Mouse (Mus musculus) spleen, adult 12 weeks (tissue): ENCODE data around the gene Tm4sf5.
"Not testable (repeated sequence)": the region's sequence is repeated elsewhere in the genome, so short reads cannot be mapped to it uniquely, and the experiment has no call there.

Experiments
- DNase-seq: peaks from one replicate; pipeline ENCODE4 v3.0.0; 2022; ENCODE audit warnings: low spot score

Gene Tm4sf5

DNA sequence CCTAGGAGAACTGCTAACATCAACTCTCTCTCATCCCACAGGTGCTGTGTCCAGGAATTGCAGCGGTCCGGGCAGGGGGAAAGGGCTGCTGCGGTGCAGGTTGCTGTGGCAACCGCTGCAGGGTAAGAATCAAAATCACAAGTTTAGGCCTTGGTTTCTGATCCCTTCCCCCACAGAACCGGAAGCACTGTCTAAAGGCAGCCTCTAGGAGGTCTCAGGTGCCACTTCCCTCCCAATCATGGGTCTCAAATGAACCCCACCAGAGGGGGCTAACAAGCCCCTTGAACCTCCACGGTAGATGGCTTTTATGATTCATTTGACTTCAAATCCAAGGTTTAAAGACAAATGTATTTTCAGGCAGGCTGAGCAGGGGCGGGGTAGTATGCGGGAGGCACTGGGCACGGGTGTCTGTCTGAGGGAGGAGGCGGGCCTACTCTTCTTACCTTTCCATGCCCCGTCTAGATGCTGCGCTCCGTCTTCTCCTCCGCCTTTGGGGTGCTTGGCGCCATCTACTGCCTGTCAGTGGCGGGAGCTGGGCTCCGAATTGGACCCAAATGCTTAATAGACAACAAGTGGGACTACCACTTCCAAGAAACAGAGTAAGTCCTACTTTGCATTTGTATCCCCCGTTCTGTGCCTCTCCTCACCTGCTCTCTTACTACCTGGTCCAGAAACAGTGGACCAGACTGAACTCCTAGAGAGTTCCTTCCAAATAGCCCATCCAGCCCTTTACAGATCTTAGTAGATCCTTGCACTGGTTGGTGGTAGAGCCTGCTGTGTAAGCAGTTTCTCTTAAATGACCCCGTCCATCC, 4.9 kb downstream of the Tm4sf5 start:
- peak; percentile 34 for DNase-seq

DNA sequence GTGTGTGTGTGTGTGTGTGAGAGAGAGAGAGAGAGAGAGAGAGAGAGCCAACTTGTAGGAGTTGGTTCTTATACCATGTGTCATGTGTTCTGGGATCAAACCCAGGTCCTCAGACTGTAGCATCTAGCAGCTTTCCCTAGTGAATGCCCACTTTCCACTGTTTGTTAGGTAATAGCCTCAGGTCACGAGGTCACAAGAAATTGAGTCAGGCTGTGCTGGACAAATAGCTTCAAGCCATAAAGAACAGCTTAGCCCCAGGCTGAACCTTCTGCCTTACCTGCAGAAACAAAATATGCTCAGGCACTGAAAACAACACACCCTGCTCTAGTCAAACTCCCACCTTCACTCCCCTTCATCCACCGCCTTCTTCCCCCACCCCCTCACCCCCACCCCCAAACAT, 6.2 kb downstream of the Tm4sf5 start:
- no peak for DNase-seq

DNA sequence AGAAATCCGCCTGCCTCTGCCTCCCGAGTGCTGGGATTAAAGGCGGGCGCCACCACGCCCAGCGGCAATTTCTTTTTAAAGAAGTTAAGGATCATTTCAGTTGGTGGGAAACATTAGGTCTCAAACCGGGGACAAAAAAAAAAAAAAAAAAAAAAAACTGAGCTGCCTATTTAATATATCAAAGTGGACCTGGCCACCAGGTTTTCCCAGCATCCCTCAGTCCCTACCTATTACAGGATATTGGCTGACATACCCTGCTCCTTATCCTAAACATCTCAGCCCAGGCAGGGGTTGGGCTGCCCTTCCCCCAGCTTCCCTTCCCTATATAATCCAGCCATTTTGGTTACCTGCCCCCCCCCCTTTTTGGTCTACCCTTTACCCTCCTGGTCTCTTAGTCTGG, 6.8 kb downstream of the Tm4sf5 start:
- no peak for DNase-seq

DNA sequence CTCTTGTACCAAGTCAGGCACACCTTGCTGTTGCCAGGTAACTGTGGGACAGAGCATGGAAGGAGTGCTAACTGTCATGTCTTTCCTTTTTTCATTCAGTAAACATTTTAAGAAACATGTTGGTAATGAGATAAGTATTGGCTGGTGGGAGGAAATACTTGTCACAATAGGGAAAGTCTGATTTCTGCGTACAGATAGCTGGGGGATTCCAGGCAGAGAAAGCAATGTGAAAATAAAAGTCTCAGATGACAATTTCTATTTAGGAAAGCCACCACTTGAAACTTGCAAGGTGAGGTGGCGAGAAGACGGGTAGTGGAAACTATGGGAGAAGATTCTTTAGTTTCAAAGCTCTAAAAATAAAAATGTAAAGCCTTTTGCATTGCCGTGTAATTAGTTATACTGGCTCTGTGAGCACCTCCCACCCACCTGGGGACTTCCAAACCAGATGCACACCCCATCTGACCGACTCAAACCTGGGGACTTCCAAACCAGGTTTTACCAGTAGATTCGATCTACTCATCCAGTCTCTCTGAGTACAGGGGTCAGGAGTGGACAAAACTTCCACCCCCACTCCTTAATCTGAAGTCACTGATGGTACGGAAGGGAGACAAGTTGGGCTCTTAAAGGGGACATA, 7.8 kb downstream of the Tm4sf5 start:
- DNase-seq = no peak

DNA sequence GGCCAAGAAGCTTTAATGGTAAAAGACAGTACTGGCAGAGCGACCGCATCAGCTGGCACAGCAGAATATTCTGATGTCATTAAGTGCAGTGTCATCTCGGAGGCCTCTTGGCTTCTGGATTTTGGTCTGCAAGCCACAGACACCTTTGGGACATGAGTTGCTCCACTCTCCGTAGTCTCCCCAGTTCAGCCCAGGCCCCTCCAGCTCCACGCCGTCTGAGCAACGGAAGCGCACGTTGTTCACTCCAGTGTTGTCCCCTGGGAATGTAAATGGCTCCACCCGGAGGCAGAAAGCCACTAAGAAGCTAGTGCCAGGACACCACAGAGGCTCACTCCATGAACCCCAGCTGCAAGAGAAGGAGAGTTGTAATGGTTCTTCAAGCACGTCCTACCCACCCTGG, 8.5 kb downstream of the Tm4sf5 start:
- DNase-seq = no peak

DNA sequence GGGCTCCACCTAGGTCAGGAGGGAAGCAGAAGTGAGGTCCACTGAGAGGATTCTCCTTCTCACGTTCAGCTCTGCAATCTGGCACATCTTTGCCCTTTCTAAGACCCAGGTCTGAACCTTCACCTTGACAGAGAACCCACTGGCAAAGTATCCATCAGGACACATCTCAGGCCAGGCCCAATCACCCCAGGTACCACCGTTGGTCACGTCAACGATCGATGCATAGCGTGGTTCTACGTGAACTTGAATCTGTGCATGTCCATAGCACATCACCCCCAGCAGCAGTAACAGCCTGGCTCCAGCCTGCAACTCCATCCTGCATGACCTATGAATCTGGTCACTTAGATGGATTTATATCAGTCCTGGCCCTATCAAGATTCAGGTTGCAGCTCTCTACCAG, 9.2 kb downstream of the Tm4sf5 start, which contains the start of gene Vmo1:
Vmo1 (minus strand) TSS at position 329 of the 400 bp plus-strand sequence.
- no peak for DNase-seq

DNA sequence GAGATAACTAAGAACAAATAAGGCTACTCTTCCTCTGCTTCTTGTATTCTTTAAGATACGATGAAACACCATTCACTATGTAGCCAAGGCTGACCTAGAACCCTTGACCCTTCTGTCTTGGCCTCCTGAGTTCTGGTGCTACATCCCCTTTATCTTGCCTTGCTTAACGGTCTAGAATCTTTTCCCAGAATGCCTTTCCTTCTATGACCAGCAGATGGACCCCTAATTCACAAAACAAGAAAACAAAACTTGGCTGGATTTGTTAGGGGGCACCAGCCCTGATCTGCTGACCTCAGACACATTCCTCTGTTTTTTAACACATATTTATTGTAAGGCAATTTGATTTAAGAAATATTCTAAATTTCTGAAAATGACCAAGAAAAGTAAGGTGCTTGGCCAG, 11.3 kb downstream of the Tm4sf5 start:
- no peak for DNase-seq

DNA sequence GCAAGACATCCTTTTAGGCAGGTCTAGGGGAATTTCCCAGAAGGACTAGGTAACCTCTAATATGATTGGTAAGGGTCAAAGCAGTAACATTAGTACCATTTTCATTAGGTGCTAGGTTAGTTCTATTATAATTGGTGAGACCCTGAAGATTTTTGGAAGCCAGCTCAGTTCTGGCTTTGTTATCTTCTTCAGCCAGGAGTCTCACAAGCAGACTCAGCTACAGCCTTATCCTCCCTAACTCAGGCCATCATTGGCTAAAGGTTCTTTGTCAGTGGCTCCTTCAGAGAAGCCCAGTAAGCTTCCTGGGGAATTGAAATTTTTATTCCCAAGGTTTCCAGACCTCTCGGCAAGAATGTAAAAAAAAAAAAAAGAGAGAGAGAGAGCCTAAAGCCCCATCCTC, 13.4 kb downstream of the Tm4sf5 start:
- DNase-seq = no peak

DNA sequence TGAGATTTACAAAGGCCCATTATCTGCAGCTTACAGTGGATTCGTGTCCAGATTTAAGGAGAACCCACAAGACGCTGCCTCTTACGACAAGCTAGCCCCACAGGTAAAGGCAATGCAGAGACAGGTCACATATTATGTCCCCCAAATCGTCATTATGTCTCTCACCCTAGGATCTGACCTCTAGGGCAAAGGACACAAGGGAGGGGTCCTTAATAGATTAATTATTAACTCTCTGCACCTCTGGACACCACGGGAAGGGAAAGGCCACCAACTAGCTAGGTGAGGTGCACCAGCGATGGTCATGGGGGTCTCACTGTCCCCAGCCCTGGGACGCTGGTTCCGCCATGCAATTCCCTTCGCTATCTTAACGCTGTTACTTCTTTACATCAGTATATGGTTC, 13.9 kb downstream of the Tm4sf5 start, which contains the start of gene Gltpd2:
Gltpd2 (plus strand) TSS at position 274 of the 400 bp plus-strand sequence.
- DNase-seq = no peak

DNA sequence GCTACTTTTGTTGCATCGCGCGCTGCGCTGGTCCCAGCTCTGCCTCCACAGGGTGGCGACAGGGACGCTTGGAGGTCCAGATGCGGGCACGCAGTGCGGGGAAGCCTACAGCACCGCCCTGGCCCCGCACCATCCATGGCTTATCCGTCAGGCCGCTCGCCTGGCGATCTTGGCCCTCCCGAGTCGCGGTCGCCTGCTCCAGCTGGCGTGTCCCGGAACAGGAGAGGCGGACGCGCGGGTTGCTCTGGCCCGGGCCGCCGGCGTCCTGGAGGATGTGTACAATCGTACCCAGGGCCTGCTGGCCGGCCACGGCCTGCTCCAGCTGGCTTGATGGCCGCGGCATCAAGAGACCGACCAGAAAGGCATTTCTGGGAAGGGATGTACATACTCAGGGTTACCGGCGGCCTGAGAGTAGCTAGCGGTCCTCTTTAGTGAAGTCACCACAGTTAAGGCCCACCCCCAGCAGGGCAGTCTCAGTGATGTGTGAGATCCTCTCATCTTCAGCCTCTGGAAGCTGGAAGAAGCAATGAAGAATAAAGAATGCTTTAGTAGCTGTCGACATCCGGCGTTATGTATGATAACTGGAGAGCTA, 15.2 kb downstream of the Tm4sf5 start:
- DNase-seq = no peak

DNA sequence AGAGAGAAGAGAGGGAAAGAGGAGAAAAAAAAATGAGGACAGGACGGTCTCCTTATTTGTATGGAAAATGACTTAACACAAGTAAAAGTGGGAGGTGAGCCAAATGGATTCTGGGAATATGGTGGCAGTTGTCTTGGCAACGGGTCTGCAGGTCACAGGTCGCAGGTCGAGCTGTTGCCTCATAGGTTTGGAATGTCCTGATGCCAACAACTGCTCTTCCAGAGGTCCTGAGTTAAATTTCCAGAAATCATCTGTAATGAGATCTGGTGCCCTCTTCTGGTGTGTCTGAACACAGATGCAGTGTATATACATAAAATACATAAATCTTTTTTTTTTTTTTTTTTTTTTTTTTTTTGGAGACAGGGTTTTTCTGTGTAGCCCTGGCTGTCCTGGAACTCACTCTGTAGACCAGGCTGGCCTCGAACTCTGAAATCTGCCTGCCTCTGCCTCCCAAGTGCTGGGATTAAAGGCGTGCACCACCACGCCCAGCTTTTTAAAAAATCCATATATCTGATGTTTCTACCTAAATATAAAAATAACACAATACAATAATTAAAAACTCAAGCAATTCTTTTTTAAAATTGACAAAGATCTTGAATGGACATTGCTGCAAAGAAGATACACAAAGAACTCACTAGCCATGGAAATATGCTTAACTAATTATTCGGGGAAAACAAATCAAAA, 18.4 kb downstream of the Tm4sf5 start:
- not testable (repeated sequence) for DNase-seq

DNA sequence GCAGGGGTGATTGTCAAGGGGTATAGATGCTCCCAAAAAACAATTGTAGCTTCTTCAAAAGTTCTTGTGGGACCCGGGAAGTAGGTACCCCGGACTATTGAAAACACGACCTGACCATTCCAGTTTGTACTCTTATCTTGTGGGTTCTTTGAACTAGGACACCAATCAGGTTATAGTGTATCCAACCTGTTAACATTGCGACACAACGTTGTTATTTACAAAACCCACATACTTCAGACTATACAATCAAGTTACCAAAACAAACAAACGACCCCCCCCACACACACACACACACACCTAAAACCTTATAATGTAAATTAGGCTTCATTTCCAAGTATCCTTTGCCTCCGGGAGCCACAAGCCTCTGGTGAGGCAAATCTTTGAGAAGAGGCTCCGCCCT, 19.7 kb downstream of the Tm4sf5 start:
- no peak for DNase-seq

DNA sequence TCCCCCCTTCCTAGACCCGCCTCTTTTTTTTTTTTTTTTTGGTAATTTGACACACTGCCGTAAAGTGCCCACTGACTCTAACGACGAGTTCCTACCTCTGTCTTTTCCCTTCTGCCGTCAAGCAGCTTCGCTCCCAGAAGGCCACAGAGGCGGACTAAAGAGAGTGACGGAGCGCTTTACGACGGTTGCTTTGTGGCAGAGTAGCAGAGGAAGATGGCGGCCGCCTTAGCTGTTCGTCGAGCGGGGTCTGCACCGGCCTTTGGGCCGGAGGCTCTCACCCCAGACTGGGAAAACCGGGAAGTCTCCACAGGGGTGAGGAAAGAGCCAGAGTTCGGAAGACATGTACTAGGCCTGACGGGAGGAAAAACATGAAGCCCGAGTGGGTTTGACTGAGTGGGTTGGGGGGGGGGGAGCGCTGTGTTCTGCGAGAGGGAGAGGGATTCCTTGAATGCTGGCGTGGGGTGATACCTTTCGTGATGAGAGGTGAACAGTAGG, 20.2 kb downstream of the Tm4sf5 start, which contains the start of gene Psmb6:
Psmb6 (plus strand) TSS at position 184 of the 495 bp plus-strand sequence.
- peak; percentile 79 for DNase-seq

DNA sequence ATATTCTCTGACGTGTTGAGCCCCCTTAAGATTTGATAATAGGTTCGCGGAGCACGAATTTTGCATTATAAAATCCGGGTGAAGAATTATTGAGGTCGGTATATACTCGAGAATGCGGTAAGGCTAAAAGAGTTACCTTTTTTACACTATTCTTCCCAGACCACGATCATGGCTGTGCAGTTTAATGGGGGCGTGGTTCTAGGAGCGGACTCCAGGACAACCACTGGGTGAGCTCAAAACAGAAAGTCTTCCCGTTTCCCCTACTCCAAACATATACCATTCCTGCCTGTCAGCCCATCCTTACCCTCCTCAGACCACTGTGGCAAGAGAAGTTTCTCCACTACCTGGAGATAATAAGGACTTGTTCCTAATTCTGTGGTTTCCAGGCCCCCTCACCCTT, 20.7 kb downstream of the Tm4sf5 start:
- DNase-seq = no peak

DNA sequence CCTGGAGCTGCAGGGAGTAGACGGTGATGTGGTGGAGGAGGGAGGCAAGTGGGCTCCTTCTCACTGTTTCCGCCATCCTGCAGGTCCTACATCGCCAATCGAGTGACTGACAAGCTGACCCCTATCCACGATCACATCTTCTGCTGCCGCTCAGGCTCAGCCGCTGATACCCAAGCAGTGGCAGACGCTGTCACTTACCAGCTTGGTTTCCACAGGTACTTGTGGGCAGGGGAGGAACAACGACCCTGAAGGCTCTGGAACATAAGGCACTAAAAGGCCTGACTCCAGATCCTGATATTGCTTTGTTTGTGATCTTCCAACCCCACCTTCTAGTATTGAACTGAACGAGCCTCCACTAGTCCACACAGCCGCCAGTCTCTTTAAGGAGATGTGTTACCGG, 21.2 kb downstream of the Tm4sf5 start:
- DNase-seq = no peak

DNA sequence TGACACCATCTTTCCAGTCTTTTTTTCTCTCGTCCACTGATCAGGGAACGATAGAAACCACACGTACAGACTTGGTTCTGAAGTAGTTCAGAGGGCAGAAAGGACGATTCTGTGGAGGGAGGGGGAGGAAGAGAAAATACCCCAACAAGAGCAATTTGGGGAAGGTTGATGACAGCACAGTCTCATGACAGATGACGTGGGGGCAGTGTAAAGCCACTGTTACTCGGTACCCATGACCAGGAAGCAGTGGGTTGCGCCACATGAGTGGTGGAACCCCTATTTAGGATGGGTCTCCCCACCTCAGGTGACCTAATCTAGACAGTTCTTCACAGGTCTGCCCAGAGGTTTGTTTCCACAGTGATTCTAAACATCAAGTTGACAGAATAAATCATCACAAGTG, 23.6 kb downstream of the Tm4sf5 start:
- DNase-seq = no peak

DNA sequence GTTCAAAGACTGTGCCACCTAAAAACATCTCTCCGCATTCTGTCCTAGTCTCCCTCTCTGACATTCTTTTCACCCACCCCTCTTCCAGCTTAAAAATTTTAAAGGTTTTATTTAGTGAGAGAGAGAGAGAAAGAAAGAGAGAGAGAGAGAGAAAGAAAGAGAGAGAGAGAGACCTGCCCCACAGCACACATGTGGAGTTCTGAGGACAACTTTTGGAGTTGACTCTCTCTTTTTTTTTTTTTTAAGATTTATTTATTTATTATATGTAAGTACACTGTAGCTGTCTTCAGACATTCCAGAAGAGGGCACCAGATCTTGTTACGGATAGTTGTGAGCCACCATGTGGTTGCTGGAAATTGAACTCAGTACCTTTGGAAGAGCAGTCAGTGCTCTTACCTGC, 26.0 kb downstream of the Tm4sf5 start:
- DNase-seq = not testable (repeated sequence)

DNA sequence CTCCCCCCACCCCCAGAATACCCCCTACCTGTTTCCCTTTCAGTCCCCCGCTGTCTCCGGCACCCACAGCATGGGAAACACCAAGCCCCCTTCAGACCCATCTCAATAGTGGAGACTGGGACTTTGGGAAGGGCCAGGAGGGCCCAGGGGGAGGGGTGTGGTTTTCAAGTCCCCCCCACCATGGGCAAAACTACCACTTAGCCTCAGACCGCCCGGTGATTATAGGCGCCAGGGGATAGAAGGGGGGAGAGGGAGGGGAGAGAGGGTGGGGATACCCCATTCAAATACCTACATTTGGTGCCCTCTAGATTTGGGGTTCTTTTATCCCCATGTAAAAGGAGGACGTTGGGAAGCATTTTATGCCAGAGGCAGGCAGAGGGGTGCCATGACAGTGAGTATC, 27.8 kb downstream of the Tm4sf5 start, which contains the start of gene Gm40193:
Gm40193 (minus strand) TSS at position 101 of the 400 bp plus-strand sequence.
- DNase-seq = no peak

DNA sequence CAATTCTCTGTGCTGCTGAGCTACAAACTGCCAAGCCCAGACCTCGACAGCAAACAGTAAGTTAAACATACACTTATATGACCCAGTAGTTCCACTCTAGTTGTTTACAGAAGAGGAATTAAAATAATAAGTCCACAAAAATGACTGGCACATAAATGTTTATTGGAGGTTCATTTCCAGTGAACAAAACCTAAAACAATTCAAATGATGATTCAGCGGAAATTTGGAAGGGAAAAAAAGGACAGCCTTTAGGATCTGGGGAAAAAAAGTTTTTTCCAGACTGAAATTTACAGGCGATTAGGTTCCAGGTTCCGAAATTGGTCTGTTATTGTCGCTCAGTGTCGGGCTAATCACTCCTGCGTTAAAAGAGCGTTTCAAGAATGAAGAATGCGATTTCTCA, 34.4 kb downstream of the Tm4sf5 start:
- DNase-seq = no peak

DNA sequence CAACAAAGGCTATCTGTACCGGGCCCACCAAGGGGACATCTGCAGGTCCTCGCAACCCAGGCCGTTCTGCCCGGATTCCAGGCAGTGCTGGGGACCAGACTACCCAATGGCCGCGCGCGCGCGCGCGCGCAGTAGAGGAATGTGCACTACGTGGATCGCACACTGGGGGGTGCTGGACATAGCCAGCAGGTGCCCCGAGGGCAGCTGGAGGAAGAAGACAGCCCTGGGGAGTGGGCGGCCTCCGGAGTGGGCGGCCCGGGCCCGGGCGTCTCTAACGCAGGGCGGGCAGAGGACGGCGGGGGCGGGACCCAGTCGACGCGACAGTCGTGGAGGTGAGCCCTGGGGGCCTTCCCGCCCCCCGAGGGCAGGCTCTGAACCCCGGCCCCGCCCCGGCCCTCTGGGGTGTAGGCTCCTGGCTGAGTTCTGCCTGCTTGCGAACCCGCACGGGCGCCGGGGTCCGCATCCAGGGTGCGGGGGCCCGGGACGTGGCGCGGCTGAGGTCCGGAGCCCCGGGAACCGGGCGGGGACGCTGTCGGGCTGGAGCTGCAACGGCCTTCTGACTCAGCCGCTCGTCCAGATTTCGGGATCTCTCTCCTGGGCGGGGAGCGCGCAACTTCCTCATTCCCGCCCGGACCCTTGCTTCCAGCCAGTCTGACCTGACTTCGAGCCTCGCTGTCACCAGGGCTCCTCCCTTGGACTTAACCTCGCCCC, 35.0 kb downstream of the Tm4sf5 start, which contains the start of gene Pld2:
Pld2 (plus strand) TSS at position 188 of the 711 bp plus-strand sequence.
- peak; percentile 53 for DNase-seq

DNA sequence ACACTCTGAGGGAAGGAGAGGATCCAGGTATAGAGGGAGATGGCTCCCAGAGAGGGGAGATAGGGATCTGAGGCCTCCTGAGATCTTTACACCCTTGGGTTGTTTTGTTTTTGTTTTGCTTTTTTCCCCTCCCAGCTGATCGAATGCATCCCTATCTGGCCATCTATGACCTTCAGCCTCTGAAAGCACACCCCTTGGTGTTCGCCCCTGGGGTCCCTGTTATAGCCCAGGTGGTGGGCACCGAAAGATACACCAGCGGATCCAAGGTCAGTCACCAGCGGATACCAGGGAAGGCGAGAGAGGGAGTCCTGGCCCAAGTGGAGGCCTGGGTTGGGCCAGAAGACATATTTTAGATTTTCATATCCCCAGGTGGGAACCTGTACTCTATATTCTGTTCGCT, 35.9 kb downstream of the Tm4sf5 start:
- DNase-seq = no peak
